Mouse (Mus musculus) left cerebral cortex, postnatal 25 days (tissue): ENCODE measurements at regions not wholly inside any gene's neighbourhood (a gene's known extent, or its start where the extent isn't known, plus 50 kb on each side); places are given as distances from the start of the nearest gene placed in this dataset.
A peak's percentile ranks its signal among the peaks of the same experiment; 100 is the strongest.

ENCODE experiments used
- DNase-seq, 2 experiments: peaks; one replicate each; pipeline ENCODE4 v3.0.0; 2022; ENCODE audit warnings: low spot score in 2 of 2, mixed read lengths in 1 of 2
- intact Hi-C: fragments of 180-260 bp; cut with DNase I; formaldehyde crosslinking; loops from one replicate; pipeline ENCODE4 v1.15.1; 2025

DNA sequence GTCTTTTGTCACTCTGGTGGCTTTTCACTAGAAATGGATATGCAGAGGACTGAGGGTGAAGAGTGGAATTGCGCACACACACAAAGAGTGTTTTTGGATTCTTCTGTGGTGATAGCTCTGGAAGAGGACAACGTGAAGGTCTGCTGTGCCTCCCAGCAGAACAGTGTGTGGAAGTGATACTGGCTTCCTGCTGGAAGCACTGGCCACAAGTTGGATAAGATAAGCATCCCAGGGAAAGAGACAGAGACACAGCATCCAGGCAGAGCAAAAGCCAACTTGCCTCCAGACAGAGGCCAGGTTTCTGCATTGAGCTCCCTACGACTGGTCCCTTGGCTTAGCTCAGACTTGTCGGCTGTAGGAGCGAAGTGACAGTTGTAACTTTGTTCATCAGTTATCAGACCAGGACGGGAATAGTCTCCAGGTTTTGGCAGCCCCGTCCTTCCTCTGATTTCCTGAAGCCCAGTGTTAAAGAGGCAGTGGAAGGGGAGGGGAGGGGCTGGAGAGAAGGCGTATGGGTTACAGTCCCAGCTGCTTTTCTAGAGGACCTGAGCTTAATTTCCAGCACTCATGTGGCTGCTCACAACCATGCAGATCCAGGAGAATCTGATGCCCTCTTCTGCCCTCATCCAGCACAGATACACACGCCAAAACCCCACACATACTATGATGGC is 89.2 kb downstream of the Tmem170b start:
- intact Hi-C loops = no loop called here
- DNase-seq = no peak

DNA sequence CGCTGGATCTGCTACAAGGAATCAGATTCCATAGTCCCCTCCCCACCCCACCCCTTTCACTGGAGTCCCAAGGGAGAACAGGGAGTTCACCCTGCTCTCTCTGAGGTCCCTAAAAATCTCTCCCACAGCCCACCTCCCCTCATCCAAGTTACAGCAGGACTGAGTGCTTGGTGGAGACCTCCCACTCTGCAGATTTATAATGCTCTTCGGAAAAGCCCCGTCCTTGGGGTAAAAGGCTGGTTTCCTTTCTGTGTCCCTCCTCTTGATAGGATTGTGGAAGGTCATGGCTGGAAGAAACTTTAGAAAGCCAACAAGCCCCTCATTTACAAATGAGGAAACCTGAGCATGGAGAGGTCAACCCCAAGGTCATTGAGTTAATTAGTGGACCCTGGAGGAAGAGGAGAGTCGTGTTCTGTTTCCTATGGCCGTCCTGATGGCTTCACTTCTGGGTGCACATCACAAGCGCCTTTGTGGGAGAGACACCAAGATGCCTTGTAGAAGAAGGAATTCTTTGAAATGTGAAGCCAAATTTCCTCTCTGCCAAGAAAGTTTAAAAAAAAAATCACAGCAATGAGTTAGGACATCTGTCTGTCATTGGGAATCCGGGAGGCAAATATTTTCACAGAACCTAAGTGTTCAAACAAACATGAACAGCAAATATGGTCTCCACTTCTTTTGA is 91.2 kb downstream of the Tmem170b start:
- no peak for DNase-seq
- intact Hi-C loops = no loop called here

DNA sequence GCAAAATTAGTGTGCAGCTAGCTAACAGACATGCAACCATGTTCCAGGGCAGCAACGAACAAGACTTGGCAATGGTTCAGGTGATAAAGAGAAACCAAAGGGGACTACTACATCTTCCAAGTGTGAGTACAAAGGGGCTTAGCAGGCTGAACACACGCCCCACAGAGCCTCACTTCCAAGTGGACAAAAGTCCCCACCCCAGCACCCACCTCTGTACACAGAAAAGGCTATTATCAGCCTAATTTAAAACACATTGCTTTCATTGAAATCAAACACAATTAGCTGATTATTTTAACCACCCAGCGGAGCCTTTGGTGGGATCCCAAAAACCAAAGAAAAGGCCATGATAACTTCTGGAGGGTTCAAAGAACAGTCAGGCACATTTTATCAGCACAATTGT is 95.6 kb downstream of the Tmem170b start:
- intact Hi-C loops = loop anchor here (10.0 kb wide), 1 partner anchor 443 kb away; no protein-coding TSS in a partner anchor
- DNase-seq = no peak

DNA sequence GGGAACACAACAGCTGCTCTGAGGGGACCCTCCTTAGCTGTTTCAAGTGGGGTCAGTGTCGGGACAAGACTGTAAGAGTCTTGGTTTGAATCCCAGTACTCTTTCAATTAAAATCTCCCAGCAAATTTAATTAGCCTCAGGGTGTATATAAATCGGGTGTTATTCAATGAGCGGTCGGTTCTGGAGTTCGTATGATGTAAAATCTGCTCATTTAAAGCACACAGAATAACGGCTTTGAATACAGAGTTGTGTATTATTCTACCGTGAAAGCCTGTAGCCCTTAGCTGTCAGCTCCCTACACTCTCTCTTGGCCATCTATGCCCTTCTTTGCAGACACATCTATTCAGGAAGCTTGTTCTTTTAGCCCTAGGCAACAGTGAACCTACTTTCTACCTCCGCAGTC is 96.1 kb downstream of the Tmem170b start:
- no peak for DNase-seq
- intact Hi-C loops = loop anchor here (10.0 kb wide), 1 partner anchor 443 kb away; no protein-coding TSS in a partner anchor

DNA sequence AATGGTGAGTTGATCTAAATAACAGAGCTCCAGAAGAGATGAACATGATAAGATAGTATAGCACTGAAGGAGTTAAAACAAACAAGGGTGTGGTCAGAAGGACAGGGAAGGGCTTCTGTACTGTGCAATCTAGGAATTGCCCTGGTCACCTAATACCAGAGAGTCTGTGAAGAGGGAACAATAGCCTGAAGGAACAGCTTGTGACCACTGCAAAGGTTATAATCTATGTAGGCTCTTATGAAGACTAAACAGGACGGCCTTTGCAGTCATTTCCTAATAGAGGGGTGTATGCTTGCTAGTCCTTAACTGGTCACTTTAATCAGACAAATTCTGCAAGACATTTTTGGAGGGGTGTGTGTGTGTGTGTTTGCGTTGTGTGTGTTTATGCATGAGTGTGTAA is 97.5 kb downstream of the Tmem170b start:
- intact Hi-C loops = loop anchor here (10.0 kb wide), 1 partner anchor 442 kb away; no protein-coding TSS in a partner anchor

DNA sequence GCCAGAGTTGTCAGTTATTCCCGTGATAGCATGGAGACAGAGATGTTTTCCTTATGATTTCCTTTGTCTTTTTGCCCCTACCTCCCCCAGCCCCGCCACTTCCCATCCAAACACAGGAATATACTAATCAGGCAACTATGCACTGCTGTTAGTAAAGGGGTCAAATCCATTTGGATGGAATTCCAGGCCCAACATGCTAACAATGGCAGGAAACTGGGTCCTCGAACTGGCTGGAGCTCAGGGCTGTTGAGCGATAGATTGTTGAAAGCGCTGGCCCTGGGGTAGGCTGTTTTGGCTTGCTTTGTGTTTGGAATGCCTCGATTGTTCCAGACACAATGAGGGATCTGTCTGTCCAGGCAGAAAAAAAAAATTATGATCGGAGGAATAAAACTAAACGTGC is 97.9 kb downstream of the Tmem170b start:
- intact Hi-C loops = loop anchor here (10.0 kb wide), 1 partner anchor 441 kb away; no protein-coding TSS in a partner anchor
- no peak for DNase-seq

More for the DNA sequence above, 97.5 kb downstream of the Tmem170b start:
- DNase-seq = no peak

DNA sequence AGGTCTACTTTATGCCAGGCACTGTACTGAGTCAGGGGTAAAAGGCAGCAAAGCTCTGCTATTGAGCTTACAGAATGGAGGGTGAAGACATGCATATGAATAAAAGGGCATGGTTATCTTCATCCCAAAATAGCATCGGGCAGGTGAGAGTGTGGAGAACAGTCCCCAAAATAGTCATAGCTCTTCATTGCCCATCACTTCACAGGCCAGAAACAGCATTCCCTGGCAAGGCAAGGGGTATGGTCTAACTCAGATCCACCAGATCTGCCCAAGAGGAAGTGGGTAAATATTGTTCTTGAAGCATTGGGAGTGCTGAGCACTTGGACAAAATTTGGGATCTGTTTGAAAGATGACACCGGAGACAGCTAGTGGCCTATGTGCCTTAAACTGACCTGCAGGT is 99.1 kb downstream of the Tmem170b start:
- intact Hi-C loops = loop anchor here (10.0 kb wide), 1 partner anchor 440 kb away; no protein-coding TSS in a partner anchor
- DNase-seq = no peak

DNA sequence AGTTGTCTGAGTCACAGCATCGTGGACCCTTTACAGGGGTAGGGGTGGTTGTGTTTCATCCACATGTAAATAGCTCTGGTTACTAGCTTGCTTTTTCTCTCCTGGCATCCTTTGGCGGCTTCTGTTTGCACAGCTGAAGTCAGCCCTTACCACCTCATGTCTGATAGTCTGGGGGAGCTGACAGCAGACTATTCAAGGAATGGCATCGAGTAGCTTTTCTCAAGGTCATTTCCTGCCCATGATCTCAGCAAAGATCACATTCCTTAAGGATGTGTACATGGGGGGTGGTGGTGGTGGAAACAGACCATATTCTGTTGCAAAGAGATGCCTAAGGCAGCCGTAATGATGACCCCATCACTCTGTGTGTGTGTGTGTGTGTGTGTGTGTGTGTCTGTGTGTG is 99.9 kb downstream of the Tmem170b start:
- intact Hi-C loops = loop anchor here (10.0 kb wide), 1 partner anchor 439 kb away; no protein-coding TSS in a partner anchor

DNA sequence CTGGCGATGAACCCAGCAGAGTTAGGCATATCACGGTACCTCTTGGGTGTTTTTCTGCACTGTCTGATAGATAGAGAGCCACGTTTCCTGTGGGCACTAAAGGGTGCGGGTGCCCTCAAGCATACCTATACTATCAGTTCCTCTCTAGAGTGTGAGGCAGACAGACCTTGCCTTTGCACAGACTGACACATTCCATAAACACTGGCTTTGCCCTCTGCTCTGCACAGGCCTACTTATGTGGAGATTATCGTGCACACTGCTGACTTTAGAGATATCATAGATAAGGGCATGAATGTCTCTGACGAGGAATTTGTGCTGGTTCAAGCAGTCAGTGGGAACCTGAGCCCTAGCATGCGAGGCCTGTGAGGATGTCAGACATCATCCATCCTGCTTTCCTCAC is 102.1 kb downstream of the Tmem170b start:
- intact Hi-C loops = loop anchor here (2.0 to 10.0 kb wide), 3 partner anchors 341 to 537 kb away; no protein-coding TSS in a partner anchor
- no peak for DNase-seq

More for the DNA sequence above, 99.9 kb downstream of the Tmem170b start:
- no peak for DNase-seq

DNA sequence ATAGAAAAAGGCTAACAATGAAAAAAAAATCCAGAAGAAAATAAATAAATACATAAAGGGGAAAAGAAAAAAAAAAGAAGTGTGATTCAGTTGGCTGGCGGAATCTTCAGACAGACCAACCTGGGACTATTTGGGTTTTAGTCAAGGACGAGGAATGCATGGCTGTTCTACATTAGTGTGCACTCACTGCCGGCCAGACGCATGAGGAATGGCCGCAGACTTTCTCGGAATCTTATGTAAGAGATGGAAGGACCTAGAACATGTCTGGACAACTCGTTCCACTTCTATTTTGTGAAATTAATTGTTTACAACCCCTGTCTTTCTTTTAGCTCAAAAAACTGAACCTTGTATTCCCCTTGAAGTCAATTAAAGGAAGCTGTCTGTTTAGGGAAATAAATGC is 103.4 kb downstream of the Tmem170b start:
- DNase-seq = no peak
- intact Hi-C loops = loop anchor here (1.0 to 10.0 kb wide), 4 partner anchors 340 to 880 kb away; no protein-coding TSS in a partner anchor

DNA sequence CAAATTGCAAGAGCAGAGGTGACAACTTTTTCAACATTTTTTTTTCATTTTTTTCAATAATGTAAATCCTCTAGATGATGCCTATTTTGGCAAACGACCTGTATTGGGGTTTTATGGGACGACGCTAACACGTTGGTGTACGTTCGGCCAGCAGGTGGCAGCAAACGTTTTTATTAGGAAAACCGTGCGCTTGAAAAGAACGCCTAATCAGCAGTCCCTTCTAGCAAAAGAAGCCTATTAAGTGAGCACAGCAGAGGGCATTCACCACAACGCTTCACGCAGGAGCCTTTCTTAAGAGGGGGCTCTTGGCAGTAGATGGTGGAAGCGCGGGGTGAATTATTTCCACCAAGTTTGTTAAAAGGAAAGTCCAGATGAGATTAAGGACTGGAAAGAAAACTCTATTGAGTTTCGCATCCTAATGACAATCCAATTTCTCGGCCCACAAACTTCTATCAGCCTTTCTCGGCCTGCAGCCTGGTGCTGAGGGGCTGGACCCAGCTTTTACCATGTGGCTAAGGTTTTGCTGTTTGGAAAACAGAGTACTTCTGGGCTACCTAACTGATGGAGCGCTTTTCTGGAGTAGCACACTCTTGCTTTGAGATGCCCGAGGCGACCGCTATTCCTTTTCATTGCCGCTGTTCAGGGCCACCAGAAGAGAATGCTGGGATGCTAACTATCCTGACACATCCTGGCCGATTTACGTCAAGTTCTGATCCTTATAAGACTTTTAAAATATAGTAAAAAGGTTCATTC is 103.9 kb downstream of the Tmem170b start:
- peak; percentile 88 to 90 for DNase-seq
- intact Hi-C loops = loop anchor here (1.0 to 10.0 kb wide), 5 partner anchors 339 to 880 kb away; partner anchors contain the start of gene Edn1

DNA sequence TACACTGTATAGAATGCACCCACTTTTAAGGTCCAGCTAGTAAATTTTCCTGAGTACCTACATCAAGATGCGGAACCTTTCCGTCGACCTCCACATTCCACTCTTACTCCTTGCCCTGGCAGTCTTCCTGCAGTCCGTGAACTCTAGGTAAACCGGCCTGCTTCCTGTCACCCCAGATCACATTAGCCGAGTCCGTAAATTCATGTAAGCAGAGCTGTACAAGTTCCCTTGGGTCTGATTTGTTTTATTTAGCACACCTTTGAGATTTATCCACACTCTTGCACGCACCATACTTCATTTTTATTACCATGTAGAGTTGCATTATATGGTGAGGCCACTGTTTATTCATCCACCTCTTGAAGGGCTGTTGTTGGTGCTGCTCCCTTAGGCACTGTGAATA is 106.9 kb downstream of the Tmem170b start:
- DNase-seq = no peak
- intact Hi-C loops = no loop called here
